Mouse (Mus musculus) frontal cortex, postnatal 25 days (tissue): Measurements from ENCODE around the gene Slc37a3.
"Not testable (repeated sequence)": the region's sequence is repeated elsewhere in the genome, so short reads cannot be mapped to it uniquely, and the experiment has no call there.

Experiments used
- DNase-seq, 2 experiments: peaks; one replicate each; pipeline ENCODE4 v3.0.0; 2022; ENCODE audit warnings: low spot score in 2 of 2

Gene Slc37a3

DNA sequence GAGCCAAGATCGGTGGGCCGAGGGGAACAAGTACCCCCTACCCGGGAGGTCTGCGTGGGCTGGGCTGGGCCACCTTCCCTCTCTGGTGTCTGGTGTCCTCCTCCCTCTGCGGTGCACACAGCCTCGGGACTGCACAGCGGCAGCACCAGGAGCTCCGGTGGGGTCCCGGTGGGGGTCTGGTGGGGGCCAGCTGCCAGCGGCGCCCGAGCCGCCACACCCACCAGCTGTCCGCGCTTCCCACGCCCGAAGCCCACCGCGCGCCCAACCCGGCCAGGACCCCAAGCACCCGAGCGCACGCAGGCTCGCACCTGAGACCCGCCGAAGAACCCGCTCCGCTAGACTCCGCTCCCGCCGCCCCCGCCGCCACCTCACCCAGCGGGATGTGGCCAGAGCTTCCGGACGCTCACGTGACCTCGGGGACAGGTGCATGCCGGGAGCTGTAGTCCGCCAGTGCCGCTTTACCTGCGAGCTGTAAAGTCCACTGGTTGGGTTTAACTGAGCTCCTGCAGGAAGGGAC, at the start of gene Slc37a3:
Gene Slc37a3, minus strand, starts transcription at position 365 of the 517 bp plus-strand sequence.
- DNase-seq = peak; percentile 63 to 78

DNA sequence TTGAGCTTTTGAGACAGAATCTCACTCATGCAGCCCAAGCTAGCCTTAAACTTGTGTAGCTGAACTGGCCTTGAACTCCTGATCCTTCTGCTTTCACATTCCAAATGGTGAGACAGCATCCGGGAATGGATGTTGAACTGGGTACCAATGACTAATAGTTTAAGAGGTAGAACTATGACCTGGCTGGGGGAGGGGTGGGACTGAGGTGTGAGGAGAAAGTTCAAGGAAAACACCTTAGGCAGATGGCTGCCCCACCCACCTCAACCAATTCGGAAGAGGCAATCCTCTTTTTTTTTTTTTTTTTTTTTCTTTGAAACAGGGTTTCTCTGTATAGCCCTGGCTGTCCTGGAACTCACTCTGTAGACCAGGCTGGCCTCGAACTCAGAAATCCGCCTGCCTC, 49.2 kb upstream of the Slc37a3 start:
- no peak for DNase-seq

DNA sequence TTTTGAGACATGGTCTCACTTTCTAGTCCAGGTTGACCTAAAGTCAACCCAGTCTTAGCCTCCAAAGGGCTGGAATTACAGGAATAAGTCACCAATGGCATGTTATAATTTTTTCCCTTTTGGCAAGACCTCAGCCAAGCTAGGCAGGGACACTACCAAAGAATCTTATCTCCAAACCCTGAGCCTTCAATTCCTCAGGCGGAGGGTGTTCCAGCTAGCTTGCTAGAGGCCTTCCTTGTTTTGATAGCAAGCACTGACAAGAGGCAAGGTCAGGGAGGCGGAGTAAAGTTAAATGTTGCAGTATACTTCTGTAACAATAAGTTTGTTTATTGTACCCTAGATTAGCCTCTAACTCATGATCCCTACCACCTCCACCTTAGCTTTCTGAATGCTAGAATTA, 47.7 kb upstream of the Slc37a3 start:
- DNase-seq = no peak

DNA sequence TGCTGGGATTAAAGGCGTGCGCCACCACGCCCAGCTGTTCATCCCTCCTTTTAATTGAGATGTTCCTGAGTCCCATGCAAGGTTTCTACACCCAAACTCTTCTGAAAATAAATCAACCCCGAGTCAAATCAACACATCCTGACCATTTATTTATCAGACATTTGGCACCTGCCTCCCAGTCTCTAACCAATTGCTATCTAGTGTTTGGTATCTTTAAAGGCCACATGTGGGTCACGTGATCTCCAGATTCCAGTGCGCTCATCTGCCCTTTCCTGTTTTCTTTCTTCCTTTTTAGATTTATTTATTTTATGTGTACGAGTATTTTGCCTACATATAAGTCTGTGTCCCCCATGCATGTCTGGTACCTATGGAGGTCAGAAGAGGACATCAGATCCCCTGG, 46.2 kb upstream of the Slc37a3 start:
- DNase-seq = no peak

GRCm38 (mm10) chr6:39423130-39423551, 45.7 kb upstream of the Slc37a3 start:
- no peak for DNase-seq

GRCm38 (mm10) chr6:39420867-39421266, 43.4 kb upstream of the Slc37a3 start:
- no peak for DNase-seq

- peak; percentile 63 to 71 for DNase-seq
Observed at GRCm38 (mm10) chr6:39419851-39420721, 42.6 kb upstream of the Slc37a3 start, which contains the start of gene Mkrn1. Gene Mkrn1 (minus strand): TSS chr6:39420462.

DNA sequence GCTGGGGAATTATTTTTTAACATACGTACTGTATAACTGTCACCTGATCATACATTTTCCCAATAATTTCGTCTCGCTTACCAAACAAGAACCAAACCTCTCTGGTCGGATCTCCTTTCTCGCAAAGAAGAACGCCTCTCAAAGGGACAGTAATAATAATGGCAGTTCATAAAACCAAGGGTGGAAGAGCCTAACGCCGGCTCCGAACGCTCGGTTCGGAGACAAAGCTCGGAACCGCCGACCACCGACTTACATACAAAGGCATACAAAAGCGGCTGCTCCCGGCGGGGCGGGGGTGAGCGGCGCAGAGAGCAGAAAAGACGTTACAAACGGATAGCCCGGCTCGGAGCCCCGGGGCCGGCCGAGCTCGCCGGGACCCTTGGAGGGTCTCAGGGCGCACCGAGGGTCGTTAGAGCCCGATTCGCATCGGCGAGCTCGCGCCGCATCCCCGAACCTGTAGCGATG, 41.9 kb upstream of the Slc37a3 start:
- DNase-seq = no peak

- not testable (repeated sequence) for DNase-seq
Observed at GRCm38 (mm10) chr6:39416654-39417053, 39.2 kb upstream of the Slc37a3 start.

DNA sequence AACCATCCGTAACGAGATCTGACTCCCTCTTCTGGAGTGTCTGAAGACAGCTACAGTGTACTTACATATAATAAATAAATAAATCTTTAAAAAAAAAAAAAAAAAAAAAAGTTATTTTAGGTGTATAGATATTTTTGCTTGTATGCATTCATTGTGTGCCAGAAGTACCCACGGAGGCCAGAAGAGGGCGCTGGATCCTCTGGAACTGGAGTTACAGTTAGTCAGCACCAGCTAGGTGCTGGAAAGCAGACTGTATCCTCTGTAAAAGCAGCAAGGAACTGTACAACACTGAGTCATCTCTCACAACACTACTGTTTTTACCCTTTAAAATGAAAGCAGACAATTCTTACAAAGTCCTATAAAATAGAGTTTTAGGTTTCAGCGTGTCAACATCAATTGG, 38.3 kb upstream of the Slc37a3 start:
- DNase-seq = peak; percentile 66 to 72

DNA sequence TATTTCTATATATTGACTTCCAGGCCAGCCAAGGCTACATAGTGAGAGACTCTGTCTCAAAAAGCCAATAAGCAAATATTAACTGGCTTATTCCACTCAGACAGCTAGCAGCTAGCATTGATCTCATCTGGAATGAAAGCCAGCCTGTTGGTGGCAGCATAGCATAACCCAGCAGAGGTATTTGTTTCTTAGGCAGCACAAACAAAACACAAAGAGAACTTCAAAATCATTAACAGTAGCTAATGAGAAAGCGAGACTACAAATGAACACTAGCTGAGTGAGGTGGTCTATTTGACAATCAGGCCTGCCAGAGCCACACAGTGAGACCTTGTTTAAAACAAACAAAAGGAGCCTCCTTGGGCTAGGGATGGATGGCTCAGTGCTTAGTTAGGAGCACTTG, 36.6 kb upstream of the Slc37a3 start:
- no peak for DNase-seq

DNA sequence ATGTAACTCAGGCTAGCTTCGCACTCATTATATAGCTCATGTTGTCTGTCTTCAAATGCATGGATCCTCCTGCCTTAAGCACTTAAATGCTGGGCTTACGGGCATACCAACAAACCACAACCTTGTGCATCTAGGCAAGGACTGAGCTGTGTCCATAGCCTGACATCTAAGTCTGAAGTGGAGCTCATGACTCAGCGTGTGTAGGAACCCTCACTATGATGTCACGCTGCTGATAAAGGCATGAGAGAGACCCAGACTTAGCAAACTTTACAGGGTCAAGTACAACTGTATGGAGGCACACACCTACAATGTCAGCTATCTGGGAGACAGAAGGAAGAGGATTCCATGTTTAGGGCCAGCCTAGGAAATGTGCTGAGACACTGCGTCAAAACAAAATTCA, 29.0 kb upstream of the Slc37a3 start:
- no peak for DNase-seq

- DNase-seq = no peak
Observed at GRCm38 (mm10) chr6:39403136-39403535, 25.7 kb upstream of the Slc37a3 start.

GRCm38 (mm10) chr6:39400343-39400742, 22.9 kb upstream of the Slc37a3 start:
- no peak for DNase-seq

- DNase-seq = no peak
Observed at GRCm38 (mm10) chr6:39398342-39398741, 20.9 kb upstream of the Slc37a3 start.

GRCm38 (mm10) chr6:39397046-39397445, 19.6 kb upstream of the Slc37a3 start:
- DNase-seq = no peak

GRCm38 (mm10) chr6:39395916-39396315, 18.4 kb upstream of the Slc37a3 start:
- DNase-seq = no peak

- DNase-seq = no peak
Observed at GRCm38 (mm10) chr6:39395471-39395870, 18.0 kb upstream of the Slc37a3 start.

GRCm38 (mm10) chr6:39389988-39390387, 12.5 kb upstream of the Slc37a3 start:
- DNase-seq = no peak

DNA sequence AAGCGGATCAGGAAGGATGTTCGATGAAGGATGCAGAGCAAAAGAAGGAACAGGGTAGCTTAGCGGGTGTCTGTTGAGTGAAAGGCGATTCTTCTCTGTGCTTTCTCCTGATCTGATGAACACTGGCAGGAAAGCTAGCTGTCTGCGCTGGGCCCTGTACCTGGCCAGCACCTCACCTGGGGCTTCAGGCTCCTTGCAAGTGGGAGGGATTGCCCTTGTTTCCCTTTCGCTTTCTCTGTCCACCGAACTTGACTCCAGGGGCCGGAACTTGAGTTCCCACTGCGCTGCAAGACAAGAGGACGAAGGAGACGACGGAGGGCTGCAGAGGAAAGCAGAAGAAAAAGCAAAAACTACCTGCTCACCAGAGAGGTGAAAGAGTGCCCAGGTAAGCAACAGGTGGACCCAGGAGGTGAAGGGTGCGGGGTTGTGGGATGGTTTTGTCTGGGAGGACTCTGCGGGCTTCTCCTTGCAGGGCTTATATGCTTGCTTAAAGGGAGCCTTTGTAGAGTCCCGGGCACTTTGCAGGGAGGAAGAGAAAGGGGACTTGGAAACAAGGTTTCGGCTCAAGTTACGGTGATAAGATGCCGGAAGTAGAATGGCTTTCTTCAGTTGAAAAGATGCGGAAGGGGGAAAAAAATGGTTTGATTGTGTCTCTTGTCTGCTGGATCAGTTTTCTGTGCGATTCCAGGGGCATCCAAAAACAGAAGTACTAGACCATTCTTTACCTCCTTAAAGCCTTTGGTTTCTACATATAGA, 3.8 kb upstream of the Slc37a3 start, which contains the start of gene Rab19:
Gene Rab19, plus strand, starts transcription at position 51 of the 756 bp plus-strand sequence.
- no peak for DNase-seq

- no peak for DNase-seq
Observed at GRCm38 (mm10) chr6:39380276-39380675, 2.8 kb upstream of the Slc37a3 start.

- no peak for DNase-seq
Observed at GRCm38 (mm10) chr6:39379749-39380148, 2.3 kb upstream of the Slc37a3 start.
